Mouse (Mus musculus) stomach, postnatal 0 days (tissue): Measurements from ENCODE around the gene Itgb1bp1. TPM values are rescaled to one million over a fixed set of nuclear protein-coding genes. Genes with fewer than 3 reads are reported as not detected.
A peak's percentile ranks its signal among the peaks of the same experiment; 100 is the strongest.

Experiments
- ATAC-seq: fragments of 200-750 bp; cut with Nextera tagmentation; 2 replicates; pipeline ENCODE4 v1.8.0; 2017; ENCODE audit not compliant: low FRiP score, low TSS enrichment
- DNase-seq: peaks from one replicate; pipeline ENCODE4 v3.0.0-alpha.2; 2016; ENCODE audit warnings: low spot score
- H3K27ac ChIP-seq: fragments of 300-500 bp; sonication (generic); replicated peaks from 2 replicates; pipeline ENCODE4 v1.5.1; 2014; ENCODE audit warnings: mild to moderate bottlenecking, control low read depth
- H3K27me3 ChIP-seq: fragments of 300-500 bp; sonication (generic); 2 replicates; pipeline ENCODE4 v1.6.1; 2014; ENCODE audit warnings: low read length; ENCODE audit not compliant: control insufficient read depth, insufficient read depth
- H3K36me3 ChIP-seq: fragments of 300-500 bp; sonication (generic); 2 replicates; pipeline ENCODE4 v1.6.1; 2014; ENCODE audit warnings: low read length, mixed read lengths; ENCODE audit not compliant: control insufficient read depth, insufficient read depth
- H3K4me1 ChIP-seq: fragments of 300-500 bp; sonication (generic); replicated peaks from 2 replicates; pipeline ENCODE4 v1.6.1; 2014; ENCODE audit warnings: antibody characterized with exemption; ENCODE audit not compliant: control insufficient read depth, insufficient read depth
- H3K4me2 ChIP-seq: fragments of 300-500 bp; sonication (generic); replicated peaks from 2 replicates; pipeline ENCODE4 v1.6.1; 2014; ENCODE audit warnings: low read depth, mild to moderate bottlenecking, control low read depth, moderate library complexity
- H3K4me3 ChIP-seq: fragments of 300-500 bp; sonication (generic); 2 replicates; pipeline ENCODE4 v1.5.1; 2014; ENCODE audit warnings: low read depth, low read length, control low read depth
- H3K9ac ChIP-seq: fragments of 300-500 bp; sonication (generic); 2 replicates; pipeline ENCODE4 v1.6.1; 2014; ENCODE audit warnings: mild to moderate bottlenecking, low read length, control low read depth, mixed read lengths
- H3K9me3 ChIP-seq: fragments of 300-500 bp; sonication (generic); 2 replicates; pipeline ENCODE4 v1.6.1; 2016; ENCODE audit warnings: low read length; ENCODE audit not compliant: control insufficient read depth
- CTCF ChIP-seq: IDR thresholded peaks from 2 replicates; pipeline ENCODE4 v1.5.1; 2016; ENCODE audit warnings: antibody characterized with exemption, low read depth, mild to moderate bottlenecking, moderate library complexity
- EP300 ChIP-seq: optimal IDR thresholded peaks from 2 replicates; pipeline ENCODE3; 2016; ENCODE audit warnings: antibody characterized with exemption
- WGBS: fragments of 180-500 bp; shearing (Covaris S2); extraction: QIAGEN DNeasy Blood & Tissue Kit; methylation state at CpG from one replicate; pipeline ENCODE4 v1.1.7; 2014; 5-methylcytosine and 5-hydroxymethylcytosine counted together
- polyA plus RNA-seq: library from polyadenylated mRNA; unstranded; fragments of >200 nt; fragmentation: Nextera tagmentation; extraction: Ambion mirVana; gene quantifications from 2 replicates; pipeline ENCODE4 v1.2.1, GENCODE M21; 2015

Gene Itgb1bp1
- polyA plus RNA-seq, 1 experiment from 2014 or later, result 31.6 TPM

DNA sequence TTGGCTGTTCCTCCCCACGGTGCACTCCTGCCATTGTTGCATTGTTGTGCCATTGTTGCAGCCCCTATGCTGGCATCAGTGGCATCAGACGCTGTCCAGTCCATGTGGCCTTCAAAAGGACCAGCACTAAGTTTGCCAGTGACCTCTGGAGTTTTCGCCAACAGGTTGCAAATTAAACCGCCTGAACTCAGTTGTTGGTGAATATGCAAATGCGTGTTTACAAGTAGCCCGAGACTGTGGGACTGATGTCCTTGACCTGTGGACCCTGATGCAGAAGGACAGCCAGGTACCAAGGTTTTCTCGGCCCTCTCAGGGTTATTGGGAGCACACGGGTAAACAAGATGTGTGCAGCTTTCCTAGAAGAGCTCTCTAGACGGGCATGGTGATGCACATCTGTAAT lies 35.1 kb upstream of the Itgb1bp1 start:
- Histone ChIP-seq H3K27ac (no peak overlapping the region), H3K27me3 (no peaks in the 10 kb centered on the region), H3K9me3 (no peaks in the 10 kb centered on the region), H3K9ac (no peak overlapping the region), H3K4me1 (no peaks in the 10 kb centered on the region), H3K36me3 (peaks cover 3% of the 10 kb centered on the region), H3K4me3 (no peak overlapping the region), H3K4me2 (no peak overlapping the region)
- 81% methylated on average over 9 of the region's 9 CpGs for WGBS
- ATAC-seq (no peak), DNase-seq (no peak)
- no peak for TF ChIP-seq CTCF
- no peak for TF ChIP-seq EP300

DNA sequence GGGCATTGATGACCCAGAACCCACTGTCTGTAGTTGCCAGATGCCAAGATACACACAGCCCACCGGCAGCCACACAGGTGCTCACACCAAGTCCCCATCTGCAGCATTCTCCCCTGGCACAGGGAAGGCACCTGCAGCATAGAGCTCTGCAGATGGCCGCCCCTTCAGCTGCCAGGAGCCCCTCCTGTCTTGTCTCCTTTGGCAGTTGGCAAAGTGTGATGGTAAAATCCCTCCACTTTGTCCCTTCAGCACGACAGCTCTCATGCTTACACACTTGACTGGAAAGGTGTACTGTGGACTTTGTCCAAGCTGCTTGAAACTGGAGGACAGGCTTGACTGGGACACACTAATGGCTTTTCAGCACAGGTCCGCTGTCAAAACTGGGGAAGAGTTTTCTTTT lies 34.2 kb upstream of the Itgb1bp1 start:
- H3K36me3 ChIP-seq, result peaks cover 2% of the 10 kb centered on the region
- 81% methylated on average over 4 of the region's 4 CpGs for WGBS

DNA sequence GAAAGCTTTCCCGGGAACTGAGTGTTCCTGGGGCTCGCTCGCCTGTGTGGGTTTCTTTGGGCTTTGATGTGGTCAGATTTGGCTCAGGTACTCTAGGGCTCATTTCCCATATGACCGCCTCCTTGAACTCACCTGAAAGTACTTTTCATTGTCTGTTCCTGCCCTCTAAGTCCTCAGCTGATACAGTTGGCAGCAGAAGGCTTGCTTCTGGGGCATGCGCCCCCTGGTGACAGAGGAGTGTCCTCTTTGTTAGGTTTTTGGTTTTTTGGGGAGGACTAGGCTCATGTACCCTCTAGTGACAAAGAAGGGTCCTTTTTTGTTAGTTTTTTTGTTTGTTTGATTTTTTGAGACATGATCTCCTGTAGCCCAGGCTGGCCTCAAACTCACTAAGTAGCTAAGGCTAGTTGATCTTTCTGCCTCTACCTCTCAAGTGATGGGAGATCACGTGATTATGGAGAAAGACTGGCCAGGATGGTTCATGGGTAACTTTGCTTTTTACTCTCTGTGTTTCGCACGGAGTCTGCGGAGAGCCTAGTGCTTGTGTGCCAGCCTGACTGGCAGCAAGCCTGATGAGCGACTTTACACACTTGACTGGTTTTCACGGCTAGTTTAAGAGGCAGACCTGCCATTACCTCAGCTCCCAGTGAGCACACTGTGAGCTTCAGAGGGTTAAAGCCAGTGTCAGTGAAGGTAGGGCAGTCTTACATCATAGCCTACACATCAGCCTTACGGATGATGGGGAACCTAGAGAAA lies 32.2 kb upstream of the Itgb1bp1 start:
- Histone ChIP-seq H3K9ac (no peak overlapping the region), H3K4me2 (no peak overlapping the region), H3K4me1 (no peaks in the 10 kb centered on the region), H3K27me3 (no peaks in the 10 kb centered on the region), H3K27ac (no peak overlapping the region), H3K36me3 (peaks cover 7% of the 10 kb centered on the region), H3K9me3 (no peaks in the 10 kb centered on the region), H3K4me3 (no peak overlapping the region)
- ATAC-seq (no peak), DNase-seq (peak; percentile 47)
- TF ChIP-seq EP300 (no peak), CTCF (peak; percentile 83)
- 80% methylated on average over 12 of the region's 12 CpGs for WGBS

More for the DNA sequence above, 34.2 kb upstream of the Itgb1bp1 start:
- no peak overlapping the region for H3K27ac ChIP-seq
- TF ChIP-seq EP300 (no peak), CTCF (no peak)
- H3K4me2 ChIP-seq, result no peak overlapping the region
- H3K9me3 ChIP-seq, result no peaks in the 10 kb centered on the region
- H3K4me3 ChIP-seq, result no peak overlapping the region
- no peak for DNase-seq
- ATAC-seq, result no peak
- H3K9ac ChIP-seq, result no peak overlapping the region
- no peaks in the 10 kb centered on the region for H3K27me3 ChIP-seq
- H3K4me1 ChIP-seq, result no peaks in the 10 kb centered on the region

DNA sequence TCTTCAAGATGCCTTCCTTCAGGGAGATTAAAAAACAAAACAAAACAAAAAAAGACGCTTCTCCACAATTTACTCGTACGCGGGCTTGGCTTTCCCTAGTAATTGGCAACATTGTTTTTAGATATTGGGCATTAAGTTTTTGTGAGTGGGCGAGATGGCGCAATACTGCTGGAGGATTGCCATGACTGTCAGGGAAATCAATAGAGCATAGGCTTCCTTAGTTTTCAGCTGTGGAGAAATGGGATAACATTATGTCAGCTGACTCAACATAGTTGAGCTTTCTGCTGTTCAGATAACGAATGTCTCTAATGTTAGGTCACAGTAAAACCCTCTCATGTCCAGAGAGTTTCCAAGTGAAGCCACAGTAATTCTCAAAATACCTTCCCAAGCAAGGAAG lies 30.8 kb upstream of the Itgb1bp1 start:
- Histone ChIP-seq H3K4me1 (no peaks in the 10 kb centered on the region), H3K36me3 (peaks cover 8% of the 10 kb centered on the region), H3K27ac (no peak overlapping the region), H3K9ac (peak overlapping the region; percentile 74), H3K4me2 (peak overlapping the region; percentile 68), H3K27me3 (no peaks in the 10 kb centered on the region), H3K4me3 (peak overlapping the region; percentile 72), H3K9me3 (no peaks in the 10 kb centered on the region)
- no peak for TF ChIP-seq CTCF
- no peak for TF ChIP-seq EP300
- ATAC-seq, result no peak
- no peak for DNase-seq
- WGBS, result 18% methylated on average over 7 of the region's 7 CpGs

DNA sequence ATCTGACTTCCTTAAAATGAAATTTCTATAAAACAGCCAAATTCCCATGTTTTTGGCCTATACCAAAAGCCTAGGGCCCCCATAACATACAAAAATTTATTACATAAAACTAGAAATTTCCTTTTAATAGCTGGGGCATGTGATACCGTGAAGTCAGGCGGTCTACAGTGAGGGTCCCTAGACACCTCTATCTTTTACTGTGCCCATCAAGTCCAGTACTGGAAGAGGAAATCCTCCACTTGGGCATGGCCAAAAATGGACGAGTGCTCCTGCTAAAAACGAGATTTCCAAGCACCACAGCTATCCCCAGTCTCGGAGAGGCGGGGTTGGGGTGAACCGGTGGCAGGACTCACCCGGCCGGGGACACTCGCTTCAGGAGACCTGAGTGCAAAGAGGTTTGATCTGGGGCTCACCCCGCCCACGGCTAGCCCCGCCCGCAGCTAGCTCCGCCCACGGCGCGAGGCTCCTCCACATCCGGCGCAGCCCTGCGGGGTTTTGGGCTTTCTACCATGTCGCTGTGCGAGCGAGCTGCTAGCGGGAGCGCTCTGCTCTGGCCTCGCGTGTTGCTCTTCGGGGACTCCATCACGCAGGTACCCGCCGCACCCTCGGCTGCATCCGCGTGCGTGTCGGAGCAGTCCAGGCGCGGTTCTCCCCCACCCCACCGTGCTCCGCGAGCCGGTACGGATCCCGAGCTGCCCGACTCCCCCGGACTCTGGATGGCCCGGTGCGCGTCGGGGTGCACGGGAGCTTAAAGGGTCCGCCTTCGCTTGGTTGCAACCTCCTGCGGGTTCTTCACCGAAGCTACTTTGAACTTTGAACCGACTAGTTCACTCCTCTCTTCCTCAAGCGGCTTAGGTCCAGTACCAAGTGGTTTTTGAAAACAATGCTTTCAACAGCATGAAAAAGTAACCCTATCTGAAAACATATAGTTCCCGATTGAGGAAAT lies 30.1 kb upstream of the Itgb1bp1 start, which contains the start of gene Iah1:
TSS of gene Iah1 (plus strand) at position 467 of the 946 bp plus-strand sequence.
- no peaks in the 10 kb centered on the region for H3K4me1 ChIP-seq
- H3K9ac ChIP-seq, result peak within 1 kb of the TSS; percentile 74
- H3K9me3 ChIP-seq, result no peaks in the 10 kb centered on the region
- H3K4me2 ChIP-seq, result peak within 1 kb of the TSS; percentile 68
- peak within 1 kb of the TSS; percentile 72 for H3K4me3 ChIP-seq
- ATAC-seq, result peak; percentile 92
- 2% methylated on average over 56 of the region's 59 CpGs for WGBS
- peak; percentile 88 for DNase-seq
- H3K36me3 ChIP-seq, result peaks cover 9% of the 10 kb centered on the region
- no peak for TF ChIP-seq EP300
- no peak; the same call in 1 of the 2 replicates for TF ChIP-seq CTCF
- H3K27me3 ChIP-seq, result no peaks in the 10 kb centered on the region
- H3K27ac ChIP-seq, result peak within 1 kb of the TSS; percentile 78
